Mouse (Mus musculus): Measurements from ENCODE around the gene Amfr.

Amfr gene

DNA sequence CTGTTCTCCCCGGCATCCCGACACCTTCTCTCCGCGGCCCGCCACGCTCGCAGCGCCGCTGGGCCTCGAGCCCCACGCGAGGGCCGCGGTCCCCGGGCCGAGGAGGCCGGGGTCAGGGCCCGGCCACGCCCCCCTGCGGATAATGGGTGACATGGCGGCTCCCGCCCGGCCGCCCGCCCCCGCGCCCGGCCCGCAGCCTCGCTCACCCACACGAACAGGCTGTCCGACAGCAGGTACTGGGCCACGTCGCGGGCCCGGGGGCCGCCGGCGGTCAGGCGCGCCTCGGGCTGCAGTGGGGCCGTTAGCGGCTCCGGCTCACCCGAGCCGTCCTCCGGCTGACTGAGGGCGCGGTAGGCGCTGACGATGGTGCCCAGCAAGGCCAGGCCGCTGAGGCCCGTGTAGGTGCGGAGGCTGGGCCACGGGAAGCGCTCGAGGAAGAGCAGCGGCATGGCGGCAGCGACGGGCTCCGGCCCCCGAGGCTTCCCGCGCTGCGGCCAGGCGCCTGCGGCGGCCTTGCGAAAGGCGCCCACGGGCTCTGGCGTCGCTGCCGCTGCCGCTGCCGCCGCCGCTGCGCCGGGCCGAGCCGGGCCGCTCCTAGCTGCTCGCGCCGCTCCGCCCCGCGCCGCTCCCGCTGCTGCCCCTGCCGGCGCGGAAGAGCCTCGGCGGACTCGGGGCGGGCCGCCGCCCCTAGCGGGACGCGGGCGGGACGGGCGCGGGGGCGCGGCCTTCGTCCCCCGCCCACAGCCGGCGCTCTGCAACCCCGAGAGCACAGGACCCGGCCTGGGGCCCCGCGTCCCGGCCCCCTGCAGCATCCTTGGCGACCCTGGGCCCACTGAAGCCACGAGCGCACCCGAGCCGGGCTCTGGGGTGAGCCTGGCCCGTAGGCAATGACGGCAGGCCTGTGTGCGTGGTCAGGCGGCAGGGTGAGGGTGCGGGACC, at the start of gene Amfr:
Gene Amfr, minus strand, starts transcription at position 830 of the 939 bp plus-strand sequence.
- peak; percentile 69 for DNase-seq (ENCODE audit: low spot score)

DNA sequence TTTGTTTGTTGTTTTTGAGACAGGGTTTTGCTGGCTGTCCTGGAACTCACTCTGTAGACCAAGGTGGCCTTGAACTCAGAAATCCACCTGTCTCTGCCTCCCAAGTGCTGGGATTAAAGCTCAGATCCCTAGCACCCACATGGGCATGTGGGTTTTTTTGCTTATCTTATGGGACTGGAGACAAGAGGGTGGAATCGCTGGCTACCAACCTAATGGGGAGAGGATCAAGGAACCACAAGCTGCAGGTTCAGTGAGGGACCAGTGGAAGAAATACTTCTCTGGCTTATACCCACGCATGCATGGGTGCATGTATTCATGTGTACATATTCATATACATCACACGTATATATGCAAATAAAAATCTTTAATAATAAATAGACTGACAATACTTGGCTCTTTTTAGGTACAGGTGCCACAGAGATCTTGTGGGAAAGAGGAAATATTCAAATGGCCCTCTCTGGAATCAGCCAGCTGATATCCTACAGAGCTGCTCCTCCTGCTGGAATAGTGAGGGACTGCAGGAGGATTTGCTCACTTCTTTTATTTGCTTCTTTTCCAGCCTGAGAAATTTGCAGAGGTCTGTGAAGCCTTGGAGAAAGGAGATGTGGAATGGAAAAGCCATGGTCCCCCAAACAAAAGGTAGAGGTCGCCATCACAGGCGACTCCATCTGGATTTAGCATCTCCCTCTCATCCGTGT, 44.7 kb upstream of the Amfr start:
- peak; percentile 50 for DNase-seq (ENCODE audit: low spot score)

DNA sequence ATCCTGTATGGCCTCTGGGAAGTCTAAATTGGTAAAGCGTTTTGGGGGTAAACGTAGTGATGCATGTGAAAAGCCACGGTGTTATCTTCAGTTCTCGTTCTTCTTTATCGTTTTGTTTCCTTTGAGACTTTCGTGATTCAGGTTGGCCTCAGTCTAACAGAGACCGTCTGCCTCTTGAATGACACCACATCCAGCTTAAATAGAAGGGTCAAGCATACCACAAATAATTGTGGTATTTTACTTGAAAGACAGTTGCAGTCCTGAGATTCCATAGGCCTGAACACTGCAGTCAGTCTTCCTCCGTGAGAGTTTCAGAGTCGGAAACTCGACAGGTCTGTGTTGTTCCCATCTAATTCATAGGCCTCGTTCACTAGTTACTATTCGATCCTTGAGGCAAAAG, 40.1 kb upstream of the Amfr start:
- DNase-seq (ENCODE audit: low spot score): no peak

DNA sequence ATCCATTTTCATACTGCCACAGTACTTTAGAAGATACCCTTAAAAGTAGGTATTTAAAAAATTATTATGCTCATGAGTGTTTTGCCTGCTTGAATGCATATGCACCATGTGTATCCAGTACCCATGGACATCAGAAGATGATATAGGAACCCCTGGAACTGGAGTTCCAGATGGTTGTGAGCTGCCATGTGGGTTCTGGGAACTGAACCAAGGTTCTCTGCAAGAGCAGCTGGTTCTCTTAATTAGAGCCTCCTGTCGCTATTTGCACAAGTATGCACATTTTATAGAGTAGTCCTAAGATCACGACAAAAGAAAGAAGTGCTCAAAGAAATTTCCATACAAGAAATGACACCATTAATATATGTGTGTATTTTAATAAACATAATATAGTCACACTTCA, 35.2 kb upstream of the Amfr start:
- no peak for DNase-seq (ENCODE audit: low spot score)

DNA sequence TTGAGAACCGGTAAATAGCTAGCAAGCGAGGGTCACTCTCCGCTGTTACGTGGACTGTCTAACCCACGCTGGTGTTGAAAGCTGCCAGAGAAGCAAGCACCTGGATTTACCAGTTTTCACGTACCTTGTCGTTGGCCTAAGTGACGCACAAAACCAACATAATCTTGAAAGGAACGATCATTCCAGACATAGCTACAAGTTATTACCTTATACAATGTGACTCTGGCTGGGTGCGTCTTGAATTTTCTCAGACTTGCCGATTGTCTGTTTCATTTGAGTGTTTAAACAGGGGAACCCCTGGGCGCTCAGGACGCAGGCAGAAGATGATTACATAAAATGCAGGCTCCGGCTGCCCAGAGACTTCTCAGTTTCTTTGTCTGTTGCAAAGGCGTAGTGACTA, 25.2 kb upstream of the Amfr start:
- DNase-seq (ENCODE audit: low spot score): no peak

DNA sequence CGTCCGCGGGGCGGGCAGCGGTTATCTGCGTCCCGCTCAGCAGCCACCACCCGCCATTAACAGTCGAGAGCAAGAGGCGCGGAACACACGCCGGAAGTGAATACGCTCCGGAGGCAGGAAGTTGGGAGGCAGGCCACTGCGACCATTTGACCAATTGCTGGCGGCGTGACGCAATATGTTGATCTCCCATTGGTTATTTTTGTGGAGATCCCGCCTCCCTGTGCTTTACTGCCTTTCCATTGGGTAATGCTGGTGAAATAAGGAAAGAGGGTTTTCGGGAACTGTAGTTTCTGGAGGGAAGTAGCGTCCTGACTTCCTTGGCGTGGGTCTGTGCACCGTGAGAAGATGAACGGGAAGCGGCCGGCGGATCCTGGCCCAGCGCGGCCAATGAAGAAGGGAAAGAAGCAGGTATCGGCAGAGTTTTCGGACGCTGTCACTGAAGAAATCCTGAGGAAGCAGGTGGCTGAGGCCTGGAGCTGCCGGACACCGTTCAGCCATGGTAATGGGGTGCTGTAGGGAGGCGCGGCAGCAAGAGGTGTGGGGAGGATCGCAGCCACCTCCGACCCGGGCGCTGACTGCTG, 24.4 kb upstream of the Amfr start, which contains the start of the genes Nudt21 and Ogfod1:
Gene Nudt21, minus strand, starts transcription at position 88 of the 581 bp plus-strand sequence.
Gene Ogfod1, plus strand, starts transcription at position 255 of the 581 bp plus-strand sequence.
- DNase-seq (ENCODE audit: low spot score): peak; percentile 81

DNA sequence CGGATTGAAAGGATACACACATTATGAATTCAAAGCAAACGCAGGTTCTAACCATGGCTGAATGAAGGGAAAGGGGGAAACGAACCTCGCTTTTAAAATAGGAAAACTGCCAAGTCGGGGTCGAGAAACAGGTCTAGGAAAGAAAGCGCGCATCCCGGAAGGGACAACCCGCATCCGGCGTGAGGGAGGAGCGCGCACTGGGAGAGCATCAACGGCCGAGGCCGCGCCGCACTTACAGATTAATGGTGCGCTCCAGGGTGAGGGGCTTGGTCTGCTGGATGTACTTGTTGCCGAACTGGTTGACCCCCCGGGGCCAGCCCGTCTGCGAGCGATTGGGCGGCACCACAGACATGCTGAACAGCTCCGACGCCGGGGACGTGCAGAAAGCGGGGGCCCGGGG, 23.9 kb upstream of the Amfr start:
- peak; percentile 48 for DNase-seq (ENCODE audit: low spot score)

DNA sequence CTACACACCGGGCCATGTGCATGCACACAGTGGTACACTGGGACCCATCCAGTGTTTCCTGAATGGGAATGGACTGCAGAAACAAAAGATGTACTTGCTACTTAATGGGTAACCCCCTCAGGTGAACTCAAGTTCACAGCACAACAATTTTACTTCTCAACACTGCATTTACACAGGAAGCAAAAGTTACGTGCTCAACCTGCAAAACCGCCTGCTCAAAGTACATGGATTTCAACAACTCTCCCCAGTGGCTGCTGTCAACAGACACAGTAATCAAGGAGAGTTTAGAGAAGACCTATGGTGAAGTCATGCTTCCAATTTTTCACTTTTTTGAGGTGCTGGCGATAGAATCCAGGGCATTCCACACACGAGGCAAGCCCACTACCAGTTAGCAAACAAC, 22.6 kb upstream of the Amfr start:
- no peak for DNase-seq (ENCODE audit: low spot score)

DNA sequence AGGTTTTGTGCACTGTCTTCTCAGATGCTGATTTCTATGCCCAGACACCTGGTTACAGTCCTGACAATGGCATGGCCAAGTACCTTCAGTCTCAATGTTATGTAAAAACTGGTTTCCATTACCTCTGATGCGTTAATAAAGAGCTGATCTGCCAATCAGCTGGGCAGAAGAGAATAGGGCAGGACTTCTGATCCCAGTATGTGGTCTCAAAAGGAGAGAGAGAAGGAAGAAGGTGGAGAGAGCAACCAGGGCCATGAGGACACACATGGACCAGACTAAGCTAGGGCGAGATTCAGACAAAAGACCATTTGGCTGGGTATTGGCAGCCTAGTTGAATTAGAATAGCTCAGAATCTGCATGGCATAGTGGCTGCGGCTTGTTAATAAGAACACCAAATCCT, 21.0 kb upstream of the Amfr start:
- DNase-seq (ENCODE audit: low spot score): no peak

DNA sequence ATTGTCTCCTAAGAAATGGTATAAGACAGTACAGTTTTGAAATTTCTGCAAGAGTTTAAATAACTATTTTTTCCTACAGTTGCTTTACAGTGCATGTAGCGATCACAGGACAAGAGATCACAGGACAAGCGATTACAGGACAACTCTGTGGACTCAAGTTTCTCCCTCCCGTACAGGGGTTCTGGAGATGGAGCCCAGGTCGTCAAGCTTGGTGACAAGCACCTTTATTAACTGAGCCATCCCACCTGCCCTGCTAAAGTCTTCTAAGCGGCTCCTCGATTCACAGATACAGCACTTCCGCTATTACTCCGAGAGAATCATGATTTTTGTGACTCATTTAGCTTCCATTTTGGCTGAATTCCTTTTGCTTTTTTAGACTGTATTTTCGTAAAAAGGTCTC, 17.1 kb upstream of the Amfr start:
- no peak for DNase-seq (ENCODE audit: low spot score)

DNA sequence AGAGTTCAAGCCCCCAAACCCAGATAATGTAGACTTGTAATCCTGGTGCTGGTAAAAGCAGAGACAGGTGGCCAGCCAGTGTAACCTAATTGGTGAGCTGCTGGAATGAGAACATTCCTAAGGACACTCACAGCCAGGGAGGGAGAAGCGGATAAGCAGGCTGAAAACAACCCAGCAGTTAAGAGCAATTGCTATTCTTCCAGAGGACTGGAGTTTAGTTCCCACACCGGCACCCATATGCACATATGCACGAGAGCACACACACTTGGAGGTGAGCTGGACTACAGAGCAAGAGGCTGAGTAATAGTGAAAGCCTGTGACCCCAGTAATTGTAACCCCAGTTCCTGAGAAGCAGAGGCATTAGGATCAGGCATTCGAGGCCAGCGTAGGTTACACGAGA, 11.3 kb upstream of the Amfr start:
- DNase-seq (ENCODE audit: low spot score): no peak

DNA sequence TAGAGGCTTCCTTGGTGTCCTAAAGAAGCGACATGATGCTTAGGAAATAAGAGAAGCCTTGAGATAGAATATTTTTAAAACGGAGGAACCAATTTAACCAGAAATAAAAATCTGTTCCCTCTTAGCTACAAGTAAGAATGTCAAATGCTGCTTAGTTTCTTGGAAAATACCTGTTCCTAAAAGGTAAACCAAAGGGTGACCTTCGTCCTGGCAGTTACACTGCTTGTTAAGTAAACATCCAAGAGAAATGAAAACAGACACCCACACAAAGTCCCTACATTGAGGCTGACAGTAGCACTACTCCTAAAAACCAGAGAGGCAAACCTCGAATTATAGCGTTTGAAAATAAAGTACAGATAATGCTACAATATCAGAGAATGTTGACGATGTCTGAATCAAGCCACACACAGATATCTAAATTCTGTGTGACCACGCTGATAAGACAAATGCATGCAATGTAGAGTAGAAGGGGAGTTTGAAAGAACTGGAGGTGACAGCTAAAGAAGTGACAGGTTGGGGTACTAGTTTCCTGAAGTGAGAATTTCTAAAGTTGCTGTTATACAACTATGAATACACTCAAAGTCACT, 477 bp upstream of the Amfr start:
- DNase-seq (ENCODE audit: low spot score): no peak

DNA sequence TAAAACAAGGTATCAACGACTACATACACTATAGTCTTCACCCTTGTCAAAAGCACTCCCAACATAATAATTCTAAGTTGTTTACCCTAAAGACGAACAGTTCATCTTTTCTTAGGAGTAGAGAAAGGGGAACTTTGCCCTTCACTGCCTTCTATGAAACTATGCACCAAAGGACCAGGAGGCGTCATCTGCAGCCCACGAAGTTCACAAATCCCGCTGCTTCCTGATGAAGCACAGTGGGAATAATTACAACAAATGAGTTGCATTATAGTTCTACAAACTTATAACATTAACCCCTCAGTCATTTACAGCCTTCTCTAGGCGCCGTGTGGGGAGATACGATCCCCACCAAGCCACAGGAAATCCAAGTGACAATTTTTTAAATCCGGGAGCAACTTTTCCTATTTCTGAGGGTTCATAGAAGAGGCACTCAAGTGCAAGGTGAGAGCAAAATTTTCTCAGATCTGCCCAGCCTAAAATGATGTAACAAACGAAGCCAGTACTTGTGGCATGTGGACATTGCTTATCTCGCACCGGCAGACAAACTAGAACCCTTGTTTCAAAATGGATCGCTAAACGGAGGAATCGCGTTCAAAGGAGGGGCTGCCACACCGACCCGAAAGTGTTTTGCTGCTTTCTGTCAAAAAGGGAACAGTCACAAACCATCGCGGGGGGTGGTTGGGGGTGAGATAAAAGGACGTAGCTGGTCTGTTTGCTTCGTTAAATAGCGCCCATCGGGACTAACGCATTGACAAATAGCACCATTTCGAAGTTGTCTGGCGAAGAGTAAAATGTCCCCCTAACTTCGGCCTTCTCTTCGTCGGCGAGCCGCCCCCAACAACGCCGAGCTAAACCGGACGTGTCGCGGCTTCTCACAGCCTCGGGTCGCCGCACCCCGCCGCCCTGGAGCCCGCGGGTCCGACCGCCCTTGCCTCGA, 1.3 kb downstream of the Amfr start:
- DNase-seq (ENCODE audit: low spot score): peak; percentile 8

DNA sequence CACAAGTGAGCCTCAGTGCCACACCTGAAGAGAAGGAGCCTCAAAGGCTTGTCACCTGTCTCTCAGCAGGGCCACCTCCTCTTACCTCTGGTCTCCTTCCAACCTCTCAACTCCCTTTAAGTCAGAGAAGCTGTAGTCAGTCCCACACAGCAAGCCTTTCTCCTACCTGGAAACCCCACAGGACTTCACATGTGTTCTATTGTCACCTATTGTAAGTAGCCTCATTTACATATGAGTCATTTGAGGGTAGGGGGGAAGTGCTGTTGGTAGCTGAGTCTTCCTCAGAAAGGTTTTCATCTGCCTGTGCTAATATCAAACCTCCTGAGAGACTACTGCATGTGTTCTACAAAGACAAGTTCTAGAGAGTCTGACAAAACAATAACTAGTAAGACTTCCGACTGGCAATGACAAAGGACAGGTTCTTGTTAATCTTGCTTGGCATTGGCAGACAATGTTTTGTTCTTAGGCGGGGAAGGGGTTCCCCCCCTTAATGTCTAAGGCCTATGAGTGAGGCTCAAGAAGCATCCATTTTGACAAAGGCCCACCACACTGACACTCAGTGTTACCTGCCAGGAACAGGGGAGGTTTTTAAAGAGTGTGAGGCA, 2.4 kb downstream of the Amfr start:
- DNase-seq (ENCODE audit: low spot score): no peak

DNA sequence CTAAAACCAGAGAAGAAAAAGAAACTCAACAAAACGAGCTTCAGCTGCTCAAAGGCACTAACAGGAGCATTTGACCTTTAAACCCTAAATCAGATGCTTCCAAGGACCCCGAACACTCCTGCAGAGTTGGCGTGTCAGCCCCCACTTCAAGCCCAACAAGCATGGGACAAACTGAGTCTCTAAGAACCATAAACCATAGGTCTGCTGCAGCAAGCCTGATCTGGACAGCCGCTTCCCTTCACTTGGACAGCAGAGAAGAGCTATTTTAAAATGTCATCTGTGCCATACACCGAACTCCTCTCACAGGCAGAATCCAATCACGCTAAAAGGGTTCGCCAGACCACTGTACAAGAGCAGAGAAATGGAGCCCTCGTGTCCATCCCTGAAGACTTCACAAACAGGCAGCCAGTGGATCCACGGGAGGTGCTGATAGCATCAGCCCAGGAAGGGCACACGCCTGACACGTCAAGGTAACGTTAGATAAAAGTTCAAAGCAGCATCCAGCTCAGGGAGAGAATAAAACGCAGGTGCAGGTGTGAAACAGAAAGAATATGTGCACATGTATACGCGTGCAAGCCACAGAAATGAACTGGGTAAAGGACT, 3.3 kb downstream of the Amfr start:
- DNase-seq (ENCODE audit: low spot score): no peak

DNA sequence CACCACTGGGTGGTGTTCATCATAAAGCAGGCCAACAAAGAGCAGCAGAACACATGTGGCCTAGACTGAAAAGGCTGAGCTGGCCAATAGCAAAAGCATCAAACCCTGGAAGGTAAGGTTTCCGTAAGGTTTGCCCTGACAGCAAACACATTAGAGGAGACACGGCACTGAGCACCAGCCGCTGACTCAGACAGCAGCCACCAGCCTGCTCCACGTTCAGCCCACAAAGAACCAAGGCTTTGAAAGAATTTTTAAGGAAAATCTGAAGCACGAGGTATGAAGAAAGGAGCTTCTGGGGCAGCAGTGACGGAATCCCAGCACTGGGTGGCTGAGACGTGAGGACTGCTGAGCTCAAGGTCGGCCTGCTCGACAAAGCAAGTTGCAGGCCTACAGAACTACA, 8.5 kb downstream of the Amfr start:
- DNase-seq (ENCODE audit: low spot score): no peak

DNA sequence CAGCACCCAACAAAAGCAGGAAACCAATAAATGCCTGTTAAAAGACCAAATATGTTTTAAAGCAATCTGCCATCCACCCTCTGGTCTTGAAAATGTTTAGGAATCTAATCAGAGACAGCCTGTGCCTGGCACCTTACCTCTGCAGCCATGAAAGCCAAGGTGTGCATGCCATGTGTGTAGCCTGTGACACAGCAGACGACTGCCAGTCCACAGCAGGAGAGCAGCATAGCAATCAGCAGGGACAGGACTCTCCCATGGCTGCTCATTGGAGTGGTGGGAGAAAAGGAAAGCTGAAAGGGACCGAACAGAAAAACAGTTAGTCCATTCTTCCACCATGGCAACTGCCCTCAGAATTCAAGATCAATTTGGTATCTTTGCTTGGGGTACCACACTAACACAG, 13.7 kb downstream of the Amfr start:
- no peak for DNase-seq (ENCODE audit: low spot score)

DNA sequence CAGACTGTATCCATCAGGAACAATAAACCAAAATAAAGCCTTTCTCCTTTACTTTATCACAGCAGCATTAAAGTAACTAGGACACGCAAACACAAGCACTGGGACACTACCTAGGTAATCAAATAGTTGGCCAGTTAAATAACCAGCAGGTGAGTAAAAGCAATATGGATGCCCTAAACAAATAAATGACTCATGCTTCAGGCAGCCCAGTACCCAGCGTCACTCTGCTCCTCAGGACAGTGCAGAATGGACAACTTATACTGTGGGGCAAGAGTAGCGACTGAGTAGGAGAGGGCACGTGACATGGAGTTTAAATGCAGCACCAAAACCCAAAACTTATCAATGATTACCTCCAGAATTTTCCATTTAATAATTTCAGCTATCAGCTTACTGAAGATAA, 22.9 kb downstream of the Amfr start:
- DNase-seq (ENCODE audit: low spot score): no peak

DNA sequence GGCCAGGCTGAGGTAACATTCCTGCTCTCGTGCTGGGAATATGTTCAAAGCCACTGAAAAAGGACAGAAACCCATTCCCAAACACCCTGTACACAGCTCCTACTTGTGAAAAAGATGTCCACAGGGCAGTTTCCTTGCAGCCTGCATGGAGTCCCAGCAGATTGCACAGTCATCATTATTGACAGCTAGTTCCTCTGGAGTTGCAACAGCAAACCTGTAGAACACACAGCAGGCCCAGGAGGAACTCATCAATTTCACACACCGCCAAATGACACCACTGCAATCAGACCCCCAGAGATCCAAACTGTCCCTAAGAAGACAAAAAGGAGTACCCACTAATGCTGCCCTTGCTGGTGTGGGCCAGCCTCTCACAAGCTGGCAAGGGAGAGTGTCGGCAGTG, 27.9 kb downstream of the Amfr start:
- DNase-seq (ENCODE audit: low spot score): no peak

DNA sequence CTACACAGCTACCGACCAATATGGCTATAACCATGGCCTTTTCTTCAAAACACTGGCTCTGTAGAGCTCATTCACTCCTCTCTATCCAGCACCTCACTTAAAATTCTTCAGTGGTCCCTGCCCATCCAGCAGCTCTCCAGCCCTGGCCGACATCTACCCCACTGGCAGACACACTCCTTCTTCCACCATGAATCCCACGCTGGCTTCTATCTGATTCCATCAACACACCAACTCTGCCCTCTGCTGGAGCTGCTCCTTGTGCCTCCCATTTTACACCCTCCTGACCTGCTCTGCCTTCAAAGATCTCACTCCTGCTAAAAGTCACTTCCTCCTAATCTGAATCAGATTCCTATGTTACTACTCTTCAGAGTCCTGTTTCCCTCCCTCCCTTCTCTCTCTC, 28.8 kb downstream of the Amfr start:
- DNase-seq (ENCODE audit: low spot score): no peak

Measured in urinary bladder, postnatal 25 days (tissue).